Mouse (Mus musculus) frontal cortex, adult (tissue): Measurements from ENCODE around the gene Rtp2.

ENCODE experiments used
- ATAC-seq: cut with Nextera tagmentation; 2 replicates; pipeline ENCODE4 v1.9.2; 2017; ENCODE audit warnings: mild to moderate bottlenecking, moderate library complexity, mixed read lengths; ENCODE audit not compliant: low TSS enrichment

The Rtp2 gene

GRCm38 (mm10) chr16:23932294-23932693, at the start of gene Rtp2:
Rtp2 (minus strand) TSS chr16:23932394.
- no peak for ATAC-seq

GRCm38 (mm10) chr16:23980991-23981720, 49.0 kb upstream of the Rtp2 start:
- no peak for ATAC-seq

DNA sequence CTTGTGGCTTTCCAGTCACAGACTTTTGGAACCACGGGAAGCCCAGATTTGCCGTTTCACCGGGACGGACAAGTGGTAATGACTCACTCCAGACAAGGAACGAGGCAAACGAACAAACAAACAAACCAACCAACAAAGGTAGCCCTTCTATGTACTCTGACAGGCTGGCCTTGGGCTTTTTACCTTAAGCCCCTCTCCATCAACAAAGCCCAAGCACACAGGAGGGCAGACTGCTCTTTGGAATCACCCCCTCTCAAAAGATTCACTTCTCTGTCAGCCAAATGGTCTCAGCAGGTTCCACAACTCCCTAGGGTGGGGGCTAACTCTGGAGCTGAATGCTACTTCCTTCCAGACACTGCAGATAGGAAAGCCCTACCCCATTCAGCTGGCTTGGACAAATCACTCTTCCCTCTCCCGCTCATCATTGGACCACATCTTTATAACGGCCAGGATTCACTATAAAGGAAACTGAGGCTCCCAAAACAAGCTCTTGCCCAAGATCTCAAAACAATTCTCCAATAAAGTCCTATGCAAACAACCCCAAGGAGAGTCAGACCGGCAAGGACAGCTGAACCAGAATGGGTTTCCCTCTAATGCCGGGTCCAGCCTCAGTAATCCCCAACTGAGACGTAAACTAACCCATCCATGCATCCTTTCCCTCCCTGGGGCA, 48.1 kb upstream of the Rtp2 start:
- no peak for ATAC-seq

GRCm38 (mm10) chr16:23979446-23979845, 47.3 kb upstream of the Rtp2 start:
- no peak for ATAC-seq

DNA sequence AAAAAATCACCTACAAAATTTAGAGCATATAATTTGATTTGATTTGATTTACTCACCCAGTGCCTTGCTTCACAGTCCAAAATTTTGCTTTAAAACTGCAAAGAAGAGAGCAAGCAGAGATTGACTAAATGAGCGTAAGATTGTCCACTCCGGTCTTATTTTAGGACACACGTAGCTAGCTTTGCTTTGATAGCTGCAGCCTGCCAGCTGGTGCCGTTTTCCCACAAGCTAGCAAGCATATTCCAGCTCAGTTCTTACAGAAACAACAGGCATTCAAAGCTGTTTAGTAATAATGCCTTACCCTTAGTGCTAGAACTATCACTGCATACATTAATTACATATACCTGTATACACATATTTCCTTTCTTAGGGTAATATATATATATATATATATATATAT, 46.3 kb upstream of the Rtp2 start:
- ATAC-seq, result peak; percentile 25; the same call in 1 of the 2 replicates

- no peak for ATAC-seq
Observed at GRCm38 (mm10) chr16:23977732-23978131, 45.5 kb upstream of the Rtp2 start.

- no peak for ATAC-seq
Observed at GRCm38 (mm10) chr16:23976196-23976595, 44.0 kb upstream of the Rtp2 start.

GRCm38 (mm10) chr16:23973635-23974367, 41.6 kb upstream of the Rtp2 start:
- ATAC-seq, result no peak

- ATAC-seq, result no peak
Observed at GRCm38 (mm10) chr16:23972901-23973300, 40.7 kb upstream of the Rtp2 start.

GRCm38 (mm10) chr16:23972126-23972740, 40.0 kb upstream of the Rtp2 start:
- no peak for ATAC-seq

DNA sequence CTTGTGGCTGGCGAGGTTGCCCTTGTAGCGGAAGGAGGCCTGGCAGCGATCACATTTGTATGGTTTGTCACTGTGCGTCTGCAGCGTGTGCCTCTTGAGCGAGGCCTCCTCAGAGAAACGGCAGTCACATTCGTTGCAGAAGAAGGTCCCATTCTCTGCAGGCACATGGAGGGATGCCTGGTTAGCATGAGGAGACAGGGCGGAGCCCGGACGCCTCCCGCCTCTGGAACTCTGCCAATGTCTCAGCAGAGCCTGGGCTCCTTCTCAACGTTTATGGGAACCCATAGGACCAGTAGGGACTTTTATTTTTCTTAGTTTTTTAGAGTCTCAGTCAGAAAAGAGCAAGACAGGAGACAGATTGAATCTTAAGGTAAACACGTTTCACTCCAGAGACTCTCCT, 37.7 kb upstream of the Rtp2 start:
- no peak for ATAC-seq

DNA sequence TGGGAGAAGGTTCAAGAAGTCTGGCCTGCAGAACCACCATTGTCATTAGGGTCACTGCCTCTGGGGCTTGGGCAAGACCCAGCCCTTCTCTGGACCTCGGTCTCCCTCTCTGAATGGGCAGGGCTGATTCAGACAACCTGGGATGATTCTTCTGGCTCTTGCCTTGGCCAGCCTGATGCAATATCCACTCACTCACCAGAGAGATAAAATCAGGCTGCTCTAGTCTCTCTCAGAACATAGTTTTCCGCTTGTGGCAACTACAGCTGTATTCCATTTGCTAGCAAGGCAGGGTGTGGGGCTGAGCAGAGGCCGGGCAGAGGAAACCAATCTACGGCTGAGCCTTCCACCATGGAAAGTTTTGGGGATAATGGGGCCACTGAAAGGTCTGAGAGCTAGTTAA, 36.7 kb upstream of the Rtp2 start:
- no peak for ATAC-seq

GRCm38 (mm10) chr16:23967301-23967700, 35.1 kb upstream of the Rtp2 start:
- no peak for ATAC-seq

DNA sequence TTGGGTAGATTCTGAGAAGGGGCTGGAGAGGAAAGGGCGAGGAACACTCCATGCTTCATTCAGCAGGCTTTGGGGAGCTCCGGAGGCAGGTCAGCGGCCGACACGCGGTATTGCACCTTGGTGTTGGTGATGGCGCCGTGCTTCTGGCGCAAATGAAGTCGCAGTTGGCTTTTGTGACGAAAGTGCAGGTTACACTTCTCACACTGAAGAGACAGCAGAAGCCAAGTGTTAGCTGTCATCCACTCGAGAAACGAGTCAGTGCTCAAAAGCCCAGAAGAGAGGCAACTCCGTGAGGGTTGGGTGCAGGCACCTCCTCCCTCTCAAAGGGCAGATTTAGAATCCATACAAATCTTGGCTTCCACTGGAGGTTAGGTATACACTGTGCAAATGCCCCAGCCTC, 33.9 kb upstream of the Rtp2 start:
- no peak for ATAC-seq

DNA sequence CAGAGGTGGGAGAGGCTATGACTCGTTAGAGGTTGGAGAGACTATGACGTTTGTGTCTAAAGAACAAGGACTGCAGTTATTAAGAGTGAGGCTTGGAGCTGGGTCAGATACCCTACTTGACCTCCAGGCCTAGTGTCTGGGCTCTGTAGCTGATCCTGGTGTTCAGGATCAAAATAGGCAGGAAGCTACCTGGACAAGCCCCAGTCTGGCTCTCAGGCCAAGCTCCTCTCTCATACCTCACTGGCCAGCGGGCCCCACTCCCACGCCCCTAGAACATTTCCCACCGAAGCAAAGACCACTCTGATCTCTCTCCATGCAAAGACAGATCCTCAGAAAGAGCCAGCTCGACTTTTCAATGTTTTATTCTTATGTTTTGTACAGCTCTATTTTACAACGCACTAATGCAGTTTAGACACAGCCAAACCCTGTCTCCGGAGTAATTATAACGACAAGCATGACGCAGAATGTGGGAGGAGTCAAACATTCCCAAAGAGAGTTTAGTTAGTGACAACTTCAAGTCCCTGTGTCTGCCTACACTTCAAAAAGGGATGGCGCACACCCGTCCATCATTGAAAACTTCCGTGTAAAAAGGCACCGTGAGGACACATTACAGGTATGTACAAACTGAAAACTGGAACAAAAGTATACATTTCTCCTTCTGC, 32.6 kb upstream of the Rtp2 start:
- ATAC-seq, result no peak

DNA sequence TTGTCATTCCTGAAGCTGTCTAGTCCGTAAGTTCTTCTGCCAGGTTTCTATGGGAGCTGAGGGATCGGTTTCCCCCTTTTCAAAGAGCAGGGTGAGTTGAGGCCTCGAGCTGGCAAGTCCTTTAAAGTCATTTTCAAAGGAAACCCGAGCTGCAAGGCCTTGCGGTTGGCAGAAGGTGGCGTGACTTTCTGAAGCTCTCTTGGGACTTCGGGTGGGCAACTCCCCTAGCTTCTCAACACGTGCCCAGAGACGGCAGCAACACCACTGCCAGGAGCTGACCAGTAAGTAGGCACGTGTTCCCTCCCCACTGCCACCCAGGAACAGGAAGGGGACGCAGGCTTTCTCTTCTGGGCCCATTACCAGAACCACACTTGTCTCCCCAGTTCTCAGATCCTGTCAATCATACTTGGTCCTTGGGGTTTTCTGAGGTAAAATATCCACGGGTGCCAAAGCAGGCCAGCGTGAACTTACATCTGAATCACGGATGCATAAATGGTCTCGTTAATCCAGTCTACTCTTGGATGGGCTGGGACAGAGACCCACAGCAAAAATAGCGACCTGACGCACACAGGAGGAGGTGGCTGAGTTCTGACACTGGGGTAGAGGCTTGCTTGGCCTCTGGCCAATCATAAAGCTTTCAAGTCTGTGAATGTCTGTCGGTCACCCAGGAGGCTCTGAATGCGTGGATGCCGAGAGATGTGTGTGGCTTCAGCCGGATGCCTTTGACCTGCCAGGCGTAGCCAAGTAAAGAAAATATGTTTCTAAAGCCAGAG, 31.9 kb upstream of the Rtp2 start:
- ATAC-seq, result peak; percentile 32; the same call in 1 of the 2 replicates

DNA sequence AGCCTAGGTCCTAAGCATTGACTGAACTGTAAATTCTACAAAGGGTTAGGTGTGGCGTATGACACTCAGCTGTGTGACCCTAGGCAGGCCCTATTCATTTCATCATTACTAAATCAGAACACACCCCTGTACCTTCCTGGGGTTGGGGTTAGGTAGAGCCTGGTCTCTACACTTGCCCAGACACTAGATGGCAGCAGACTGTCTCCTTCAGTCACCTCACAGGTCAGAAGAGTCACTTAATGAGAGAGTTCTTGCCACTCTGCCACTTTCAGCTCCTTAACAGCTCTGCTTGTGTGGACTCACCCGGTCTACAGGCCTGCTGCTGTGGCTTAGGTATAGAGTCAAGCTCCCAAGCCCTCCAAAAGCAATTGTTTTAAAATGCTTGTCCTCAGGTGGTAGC, 30.2 kb upstream of the Rtp2 start:
- ATAC-seq, result no peak; the same call in 1 of the 2 replicates

DNA sequence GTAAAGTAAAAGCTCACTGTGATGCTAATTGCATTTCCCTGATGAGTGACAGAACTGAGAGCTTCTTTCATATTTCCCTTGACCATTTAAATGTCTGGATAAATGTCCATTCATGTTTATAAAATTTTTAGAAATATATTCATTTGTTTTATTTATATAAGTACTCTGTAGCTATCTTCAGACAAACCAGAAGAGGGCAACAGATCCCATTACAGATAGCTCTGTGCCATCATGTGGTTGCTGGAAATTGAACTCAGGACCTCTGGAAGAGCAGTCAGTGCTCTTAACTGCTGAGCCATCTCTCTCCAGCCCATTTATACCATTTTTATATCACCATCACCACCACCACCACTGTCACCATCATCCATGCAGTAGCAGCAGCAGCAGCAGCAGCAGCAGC, 26.7 kb upstream of the Rtp2 start:
- ATAC-seq, result no peak

DNA sequence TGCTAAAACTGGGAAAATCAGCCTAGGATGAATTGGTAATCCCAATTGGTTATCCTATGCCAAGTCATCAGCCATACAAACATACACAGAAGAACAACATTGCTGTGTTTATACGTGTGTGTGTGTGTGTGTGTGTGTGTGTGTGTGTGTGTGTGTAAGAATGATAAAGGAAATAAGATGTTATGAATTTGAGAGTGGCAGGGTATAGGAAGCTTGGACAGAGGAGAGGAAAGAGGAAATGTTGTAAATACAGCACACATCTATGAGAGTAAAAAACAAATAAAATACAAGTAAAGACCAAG, 21.7 kb upstream of the Rtp2 start:
- ATAC-seq, result no peak

DNA sequence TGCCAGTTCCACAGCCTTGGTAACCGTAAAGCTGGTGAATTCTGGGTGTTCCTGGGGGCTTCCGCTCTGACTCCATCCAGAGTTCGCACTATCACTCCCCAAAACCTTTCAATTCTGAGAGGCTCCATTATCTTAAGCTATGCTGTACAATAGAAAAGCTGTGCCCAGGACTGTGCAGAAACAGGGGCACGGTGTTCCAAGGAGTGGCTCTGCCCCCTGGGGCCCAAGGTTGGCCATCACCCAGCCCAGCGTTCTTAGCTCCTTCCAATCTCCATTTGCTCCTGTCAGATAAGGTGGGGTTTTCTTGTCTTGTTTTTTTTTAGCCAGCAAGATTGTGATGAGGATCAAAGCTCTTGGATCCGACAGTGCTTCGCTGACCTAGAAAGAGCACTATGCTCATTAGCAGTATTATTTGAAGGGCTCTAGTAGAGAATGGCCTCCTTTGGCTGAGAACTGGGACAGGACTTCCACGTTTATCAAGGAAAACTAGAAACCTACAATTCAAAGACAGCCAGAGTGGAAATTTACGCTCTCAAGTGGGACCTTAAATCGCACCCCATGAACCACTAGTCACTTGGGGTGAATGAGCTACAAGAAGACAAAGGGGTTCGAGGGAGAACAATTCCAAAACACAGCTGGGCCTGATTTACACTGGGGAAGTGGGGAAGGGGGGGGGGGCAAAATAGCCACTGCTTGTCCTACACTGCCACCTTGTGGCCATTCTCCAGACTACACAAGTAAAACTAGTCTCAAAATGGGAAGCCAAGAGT, 21.2 kb upstream of the Rtp2 start:
- peak; percentile 67 for ATAC-seq
